Mouse (Mus musculus) left cerebral cortex, adult 2 months (tissue): ENCODE data around the gene Gm609. TPM values are rescaled to one million over a fixed set of nuclear protein-coding genes. Genes with fewer than 3 reads are reported as not detected.
"Not testable (repeated sequence)": the region's sequence is repeated elsewhere in the genome, so short reads cannot be mapped to it uniquely, and the experiment has no call there.

Experiments used
- DNase-seq, 2 experiments: peaks; one replicate each; pipeline ENCODE4 v3.0.0; 2021 to 2022; ENCODE audit warnings: low spot score in 2 of 2, mixed read lengths in 1 of 2; ENCODE audit errors: extremely low spot score in 1 of 2
- H3K27ac ChIP-seq: fragments of 200-600 bp; 2 replicates; pipeline ENCODE4 v1.8.1; 2022
- H3K4me3 ChIP-seq: fragments of 200-600 bp; 2 replicates; pipeline ENCODE4 v1.8.1; 2022
- CTCF ChIP-seq: fragments of 200-600 bp; IDR thresholded peaks from 2 replicates; pipeline ENCODE4 v1.8.1; 2022; ENCODE audit warnings: antibody characterized with exemption, mild to moderate bottlenecking, moderate library complexity
- intact Hi-C: fragments of 180-260 bp; cut with DNase I; formaldehyde crosslinking; loops from one replicate; pipeline ENCODE4 v1.15.1; 2025
- long read RNA-seq, 2 experiments: library from polyadenylated mRNA; stranded (forward); transcript quantifications; one replicate each; pipeline ENCODE4 v2.0.0; 2021; ENCODE audit warnings: borderline mapping rate in 2 of 2
- total RNA-seq, 2 experiments: library from RNA; stranded (reverse); gene quantifications; 2 replicates each; pipeline ENCODE4 v1.2.3; 2021

The Gm609 gene
- total RNA-seq, result under 1 TPM; 0.16 to 0.43 TPM
- long read RNA-seq, experiment 1, result 0 reads
- long read RNA-seq, experiment 2, result 0 reads

GRCm38 (mm10) chr16:45492927-45493326 lies at the start of gene Gm609:
Gene Gm609, minus strand, starts transcription at chr16:45492969.
- H3K27ac ChIP-seq, result no peak within 1 kb of the TSS
- DNase-seq, result no peak
- intact Hi-C loops, result no loop called here
- H3K4me3 ChIP-seq, result no peak within 1 kb of the TSS
- no peak for TF ChIP-seq CTCF

- DNase-seq, result no peak
- no peak overlapping the region for H3K4me3 ChIP-seq
- intact Hi-C loops, result no loop called here
Observed at GRCm38 (mm10) chr16:45542108-45542507, 49.3 kb upstream of the Gm609 start.

GRCm38 (mm10) chr16:45538342-45538741 lies 45.6 kb upstream of the Gm609 start:
- DNase-seq, intact Hi-C loops, H3K27ac ChIP-seq, H3K4me3 ChIP-seq: not testable (repeated sequence)

More at GRCm38 (mm10) chr16:45542108-45542507, 49.3 kb upstream of the Gm609 start:
- no peak overlapping the region for H3K27ac ChIP-seq
- no peak for TF ChIP-seq CTCF

- H3K27ac ChIP-seq, result no peak within 1 kb of the TSS
- TF ChIP-seq CTCF, result no peak
- intact Hi-C loops, result no loop called here
- no peak within 1 kb of the TSS for H3K4me3 ChIP-seq
- DNase-seq, result no peak
Observed at GRCm38 (mm10) chr16:45535009-45535408, 42.2 kb upstream of the Gm609 start, which contains the start of gene Slc9c1. Gene Slc9c1, plus strand, starts transcription at chr16:45535309.

- DNase-seq, result no peak
- H3K4me3 ChIP-seq, result no peak within 1 kb of the TSS
- intact Hi-C loops, result no loop called here
- TF ChIP-seq CTCF, result no peak
- H3K27ac ChIP-seq, result no peak within 1 kb of the TSS
Observed at GRCm38 (mm10) chr16:45531950-45532349, 39.2 kb upstream of the Gm609 start, which contains the start of gene Gm17783. Gene Gm17783, minus strand, starts transcription at chr16:45532050.

- intact Hi-C loops, result no loop called here
- TF ChIP-seq CTCF, result no peak
- no peak for DNase-seq
- no peak overlapping the region for H3K4me3 ChIP-seq
- no peak overlapping the region for H3K27ac ChIP-seq
Observed at GRCm38 (mm10) chr16:45525551-45525950, 32.8 kb upstream of the Gm609 start.

- no peak for DNase-seq
- intact Hi-C loops, result no loop called here
- no peak overlapping the region for H3K4me3 ChIP-seq
- no peak for TF ChIP-seq CTCF
- H3K27ac ChIP-seq, result no peak overlapping the region
Observed at GRCm38 (mm10) chr16:45495326-45495725, 2.6 kb upstream of the Gm609 start.

GRCm38 (mm10) chr16:45476991-45477390 lies 15.8 kb downstream of the Gm609 start:
- intact Hi-C loops, result no loop called here
- no peak for TF ChIP-seq CTCF
- DNase-seq, result no peak
- Histone ChIP-seq H3K4me3 (no peak overlapping the region), H3K27ac (no peak overlapping the region)

- H3K27ac ChIP-seq, intact Hi-C loops, H3K4me3 ChIP-seq, DNase-seq: not testable (repeated sequence)
Observed at GRCm38 (mm10) chr16:45471836-45472235, 20.9 kb downstream of the Gm609 start.

GRCm38 (mm10) chr16:45454762-45455161 lies 38.0 kb downstream of the Gm609 start:
- TF ChIP-seq CTCF, result no peak
- Histone ChIP-seq H3K4me3 (no peak overlapping the region), H3K27ac (no peak overlapping the region)
- no peak for DNase-seq
- intact Hi-C loops, result no loop called here

GRCm38 (mm10) chr16:45437230-45437739 lies 55.5 kb downstream of the Gm609 start:
- intact Hi-C loops, result no loop called here
- no peak for TF ChIP-seq CTCF
- DNase-seq, result no peak
- no peak overlapping the region for H3K4me3 ChIP-seq
- no peak overlapping the region for H3K27ac ChIP-seq

- no peak for TF ChIP-seq CTCF
- Histone ChIP-seq H3K4me3 (no peak overlapping the region), H3K27ac (no peak overlapping the region)
- intact Hi-C loops, result no loop called here
- DNase-seq, result no peak
Observed at GRCm38 (mm10) chr16:45435591-45435990, 57.2 kb downstream of the Gm609 start.

GRCm38 (mm10) chr16:45427651-45428050 lies 65.1 kb downstream of the Gm609 start:
- Histone ChIP-seq H3K4me3 (no peak overlapping the region), H3K27ac (no peak overlapping the region)
- no peak for DNase-seq
- TF ChIP-seq CTCF, result no peak
- intact Hi-C loops, result no loop called here
